Mouse (Mus musculus) stomach, embryonic 16.5 days (tissue): ENCODE measurements at regions not wholly inside any gene's neighbourhood (a gene's known extent, or its start where the extent isn't known, plus 50 kb on each side); places are given as distances from the start of the nearest gene placed in this dataset.
A peak's percentile ranks its signal among the peaks of the same experiment; 100 is the strongest.

ENCODE experiments used
- ATAC-seq: fragments of 200-750 bp; cut with Nextera tagmentation; 2 replicates; pipeline ENCODE4 v1.8.0; 2017; ENCODE audit warnings: moderate number of reproducible peaks, moderate TSS enrichment; ENCODE audit not compliant: insufficient read depth, low FRiP score
- H3K27ac ChIP-seq: fragments of 300-500 bp; sonication (generic); 2 replicates; pipeline ENCODE4 v1.5.1; 2014; ENCODE audit warnings: low read length
- H3K27me3 ChIP-seq: fragments of 300-500 bp; sonication (generic); 2 replicates; pipeline ENCODE4 v1.6.1; 2014; ENCODE audit warnings: low read length, control low read depth, mixed read lengths; ENCODE audit not compliant: control insufficient read depth, insufficient read depth
- H3K36me3 ChIP-seq: fragments of 300-500 bp; sonication (generic); 2 replicates; pipeline ENCODE4 v1.6.1; 2014; ENCODE audit warnings: low read length; ENCODE audit not compliant: control insufficient read depth, insufficient read depth
- H3K4me1 ChIP-seq: fragments of 300-500 bp; sonication (generic); 2 replicates; pipeline ENCODE4 v1.6.1; 2014; ENCODE audit warnings: low read length, control low read depth, mixed read lengths; ENCODE audit not compliant: control insufficient read depth, insufficient read depth
- H3K4me2 ChIP-seq: fragments of 300-500 bp; sonication (generic); 2 replicates; pipeline ENCODE4 v1.6.1; 2014; ENCODE audit warnings: low read depth, low read length, mixed read lengths
- H3K4me3 ChIP-seq: fragments of 300-500 bp; sonication (generic); replicated peaks from 2 replicates; pipeline ENCODE4 v1.5.1; 2014; ENCODE audit warnings: mild to moderate bottlenecking, low read length
- H3K9ac ChIP-seq: fragments of 300-500 bp; sonication (generic); 2 replicates; pipeline ENCODE4 v1.6.1; 2014; ENCODE audit warnings: low read length
- H3K9me3 ChIP-seq: fragments of 300-500 bp; sonication (generic); replicated peaks from 2 replicates; pipeline ENCODE4 v1.6.1; 2016; ENCODE audit warnings: low read length, control low read depth; ENCODE audit not compliant: control insufficient read depth
- WGBS: fragments of 180-500 bp; shearing (Covaris S2); extraction: QIAGEN DNeasy Blood & Tissue Kit; methylation state at CpG from one replicate; pipeline ENCODE4 v1.1.7; 2014; 5-methylcytosine and 5-hydroxymethylcytosine counted together

DNA sequence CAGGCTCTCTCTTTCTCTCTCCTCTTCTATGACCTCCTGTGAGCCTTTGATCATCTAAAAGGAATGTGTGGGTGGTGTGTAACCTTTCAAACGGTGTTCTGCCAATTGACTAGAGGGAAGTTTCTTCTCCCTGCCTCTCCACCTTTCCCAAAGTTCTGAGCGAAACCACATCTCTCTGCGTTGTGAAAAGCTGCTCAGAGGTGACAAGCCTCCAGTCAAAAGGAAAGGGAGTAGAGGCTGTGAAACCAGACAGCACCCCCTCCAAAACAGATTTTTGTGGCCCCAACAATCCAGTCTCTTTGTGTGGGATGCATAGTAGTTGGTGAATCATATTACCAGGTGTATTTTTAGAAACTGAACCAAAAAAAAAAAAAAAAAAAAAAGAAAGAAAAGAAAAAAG is 178.5 kb upstream of the Erbb4 start:
- H3K4me3 ChIP-seq = no peak overlapping the region
- no peak overlapping the region for H3K4me2 ChIP-seq
- no peak overlapping the region for H3K9ac ChIP-seq
- H3K36me3 ChIP-seq = no peaks in the 10 kb centered on the region
- H3K27me3 ChIP-seq = no peaks in the 10 kb centered on the region
- no peak for ATAC-seq
- no peaks in the 10 kb centered on the region for H3K9me3 ChIP-seq
- 25% methylated on average over 3 of the region's 3 CpGs for WGBS
- H3K27ac ChIP-seq = no peak overlapping the region
- H3K4me1 ChIP-seq = no peaks in the 10 kb centered on the region

DNA sequence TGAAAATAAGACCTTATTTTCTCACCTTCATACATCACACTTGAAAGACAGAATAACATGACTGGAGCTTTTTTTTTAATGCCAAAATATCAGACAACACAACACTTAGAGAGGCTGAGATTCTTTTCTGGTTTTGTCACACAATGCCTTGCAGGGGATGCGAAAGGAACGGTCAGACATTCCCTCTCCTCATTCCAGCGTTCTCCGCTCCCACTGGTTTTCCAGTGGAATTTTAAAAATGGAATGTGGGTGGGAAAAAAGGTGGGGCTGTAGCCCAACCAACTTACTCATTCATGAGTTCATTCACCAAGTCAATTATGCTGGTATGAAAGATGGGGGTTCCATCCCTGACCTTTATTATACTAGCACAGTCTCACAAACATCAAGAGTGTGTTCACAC is 169.6 kb upstream of the Erbb4 start:
- no peaks in the 10 kb centered on the region for H3K36me3 ChIP-seq
- 56% methylated on average over 4 of the region's 4 CpGs for WGBS
- no peak for ATAC-seq

DNA sequence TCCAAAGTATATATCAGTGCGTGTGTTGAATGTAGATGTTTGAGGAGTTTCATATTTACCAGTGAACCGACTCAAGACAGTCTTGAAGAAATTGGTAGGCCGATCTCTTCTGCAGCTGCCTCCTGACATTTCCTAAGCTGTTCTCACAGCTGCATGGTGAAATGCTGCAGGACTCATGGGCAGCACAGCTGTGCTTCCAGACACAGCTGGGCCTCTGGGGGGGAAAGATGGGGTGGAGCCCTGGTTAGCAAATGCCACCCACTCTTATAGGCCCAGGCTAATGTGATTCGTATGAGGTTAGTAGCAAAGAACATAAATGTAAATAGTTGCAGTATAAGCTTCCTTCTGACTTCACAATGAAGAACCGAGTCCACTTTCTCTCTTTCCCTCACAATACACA is 139.8 kb upstream of the Erbb4 start:
- no peak overlapping the region for H3K27ac ChIP-seq

More for the DNA sequence above, 169.6 kb upstream of the Erbb4 start:
- Histone ChIP-seq H3K4me2 (no peak overlapping the region), H3K27ac (no peak overlapping the region), H3K9me3 (no peaks in the 10 kb centered on the region), H3K4me3 (no peak overlapping the region), H3K27me3 (no peaks in the 10 kb centered on the region), H3K4me1 (no peaks in the 10 kb centered on the region), H3K9ac (no peak overlapping the region)

DNA sequence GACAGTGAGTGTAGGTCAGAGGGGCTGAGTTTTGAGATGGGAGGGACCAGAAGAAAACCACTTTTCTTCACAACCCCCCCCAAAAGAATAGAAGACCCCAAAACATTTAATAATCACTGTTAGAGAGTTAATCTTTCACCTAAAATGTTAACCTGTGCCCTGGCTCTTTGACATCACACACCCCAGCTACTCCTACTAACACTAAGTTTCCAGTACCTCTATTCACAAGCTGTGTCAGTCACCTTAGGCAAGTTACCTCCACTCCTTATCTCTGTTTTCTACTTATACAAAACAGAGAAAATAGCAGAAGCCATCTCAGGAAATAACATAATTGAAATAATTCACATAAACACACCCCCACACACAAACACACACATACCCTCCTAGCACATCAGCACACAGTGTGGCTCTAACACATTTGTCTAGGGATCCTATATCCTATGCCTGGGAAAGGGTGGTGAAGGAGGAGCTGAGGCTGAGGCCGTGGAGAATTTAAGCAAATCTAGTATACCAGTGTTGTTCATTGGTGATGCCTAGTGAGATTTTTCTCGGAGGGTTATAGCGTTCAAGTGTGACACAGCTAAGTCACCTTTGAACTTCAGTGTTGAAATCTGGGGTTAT is 134.5 kb upstream of the Erbb4 start:
- peak overlapping the region; percentile 46 for H3K4me3 ChIP-seq
- H3K9ac ChIP-seq = peak overlapping the region; percentile 50
- no peaks in the 10 kb centered on the region for H3K27me3 ChIP-seq
- no peaks in the 10 kb centered on the region for H3K36me3 ChIP-seq
- WGBS = 82% methylated on average over 3 of the region's 3 CpGs
- H3K9me3 ChIP-seq = no peaks in the 10 kb centered on the region
- H3K4me2 ChIP-seq = peak overlapping the region; percentile 68
- no peaks in the 10 kb centered on the region for H3K4me1 ChIP-seq
- no peak overlapping the region for H3K27ac ChIP-seq
- ATAC-seq = no peak

More for the DNA sequence above, 139.8 kb upstream of the Erbb4 start:
- no peak overlapping the region for H3K9ac ChIP-seq
- no peaks in the 10 kb centered on the region for H3K27me3 ChIP-seq
- H3K9me3 ChIP-seq = no peaks in the 10 kb centered on the region
- no peak overlapping the region for H3K4me2 ChIP-seq
- no peak for ATAC-seq
- no peak overlapping the region for H3K4me3 ChIP-seq
- 56% methylated on average over 5 of the region's 5 CpGs for WGBS
- no peaks in the 10 kb centered on the region for H3K4me1 ChIP-seq
- no peaks in the 10 kb centered on the region for H3K36me3 ChIP-seq

DNA sequence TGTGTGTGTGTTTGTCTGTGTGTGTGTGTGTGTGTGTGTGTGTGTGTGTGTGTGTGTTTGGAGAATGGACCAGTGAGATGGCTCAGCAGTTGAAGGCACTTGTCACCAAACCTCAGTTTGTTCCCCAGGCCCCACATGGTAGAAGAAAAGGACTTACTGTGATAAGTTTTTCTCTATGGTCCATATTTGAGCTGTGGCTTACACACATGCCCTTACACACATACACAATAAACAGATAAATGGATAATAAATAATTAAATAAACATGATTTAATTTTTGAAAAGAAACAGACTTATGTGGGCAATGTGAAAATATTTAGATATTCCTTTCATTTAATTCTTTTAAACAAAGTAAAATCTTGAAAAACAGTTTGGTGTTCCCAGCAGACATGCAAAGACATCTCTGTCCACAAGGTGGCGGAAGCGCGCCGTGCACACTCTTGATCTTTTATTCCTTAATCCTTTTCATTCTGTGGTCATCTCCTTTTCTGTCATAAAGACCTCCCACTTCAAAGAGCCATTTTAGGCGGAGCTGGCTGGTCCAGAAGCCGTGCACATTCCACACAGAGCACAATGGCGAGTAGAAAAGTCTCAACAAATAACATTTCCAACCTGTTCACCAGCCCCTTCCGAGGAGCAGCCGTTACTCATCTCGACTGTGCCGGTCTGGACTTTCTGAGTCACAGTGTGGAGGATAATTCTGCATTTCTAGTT is 133.8 kb upstream of the Erbb4 start:
- no peaks in the 10 kb centered on the region for H3K27me3 ChIP-seq
- H3K9me3 ChIP-seq = no peaks in the 10 kb centered on the region
- ATAC-seq = peak; percentile 58; the same call in 1 of the 2 replicates
- H3K36me3 ChIP-seq = no peaks in the 10 kb centered on the region
- H3K4me3 ChIP-seq = peak overlapping the region; percentile 46
- no peak overlapping the region for H3K27ac ChIP-seq
- 10% methylated on average over 11 of the region's 11 CpGs for WGBS
- peak overlapping the region; percentile 68 for H3K4me2 ChIP-seq
- peak overlapping the region; percentile 50 for H3K9ac ChIP-seq
- H3K4me1 ChIP-seq = no peaks in the 10 kb centered on the region

DNA sequence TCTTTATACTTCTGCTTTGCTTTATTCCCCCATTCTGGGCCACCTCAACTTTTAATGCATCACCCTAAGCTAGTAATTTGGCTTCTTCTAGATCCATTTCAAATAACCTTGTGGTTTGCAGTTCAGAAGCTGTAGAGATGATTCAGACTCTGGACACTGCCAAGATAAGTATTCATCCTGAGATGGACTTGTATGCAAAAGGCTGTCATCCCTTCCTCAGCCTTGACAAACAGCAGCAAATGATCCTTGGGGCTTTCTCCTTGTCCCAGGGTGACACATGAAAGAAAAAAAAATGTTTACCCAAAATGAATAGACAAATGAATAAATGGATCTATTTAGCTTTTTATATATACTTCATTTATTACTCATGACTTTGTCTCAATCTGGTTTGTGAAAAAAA is 120.0 kb upstream of the Erbb4 start:
- Histone ChIP-seq H3K36me3 (no peaks in the 10 kb centered on the region), H3K27me3 (no peaks in the 10 kb centered on the region), H3K27ac (no peak overlapping the region), H3K9me3 (no peaks in the 10 kb centered on the region), H3K4me2 (no peak overlapping the region), H3K4me3 (no peak overlapping the region), H3K9ac (no peak overlapping the region), H3K4me1 (no peaks in the 10 kb centered on the region)
- ATAC-seq = no peak

DNA sequence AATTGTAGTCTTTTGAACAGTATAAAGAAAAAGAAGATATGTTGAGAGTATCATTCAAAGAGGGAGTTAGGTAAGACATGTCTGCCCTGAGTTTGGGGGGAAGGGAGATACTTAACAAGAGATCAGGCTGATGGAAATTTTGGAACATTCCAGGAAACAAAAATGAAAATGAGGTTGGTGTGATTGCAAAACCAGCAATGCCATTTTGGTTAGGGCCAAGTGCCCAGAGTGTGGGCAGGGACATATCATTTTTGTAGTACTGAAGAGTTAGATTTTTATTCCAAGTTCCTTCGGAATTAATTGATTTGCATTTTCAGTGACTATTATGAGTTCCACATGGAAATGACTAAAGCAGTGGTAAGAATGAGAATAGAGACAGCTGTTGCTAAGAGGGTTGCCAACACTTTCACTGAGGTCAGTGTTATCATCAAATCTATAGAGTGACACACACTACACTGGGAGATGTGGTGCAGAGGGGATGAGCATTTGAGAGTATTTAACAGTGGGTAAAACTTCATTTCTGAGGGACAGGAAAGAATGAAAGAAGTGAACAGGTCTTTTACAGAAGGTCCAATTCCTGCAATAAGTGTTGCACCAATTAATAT is 105.1 kb upstream of the Erbb4 start:
- no peak for ATAC-seq
- Histone ChIP-seq H3K4me2 (no peak overlapping the region), H3K9ac (no peak overlapping the region), H3K4me1 (no peaks in the 10 kb centered on the region), H3K27me3 (no peaks in the 10 kb centered on the region), H3K27ac (no peak overlapping the region), H3K4me3 (no peak overlapping the region), H3K36me3 (no peaks in the 10 kb centered on the region), H3K9me3 (no peaks in the 10 kb centered on the region)
- WGBS = 84% methylated on average over 1 of the region's 1 CpGs

DNA sequence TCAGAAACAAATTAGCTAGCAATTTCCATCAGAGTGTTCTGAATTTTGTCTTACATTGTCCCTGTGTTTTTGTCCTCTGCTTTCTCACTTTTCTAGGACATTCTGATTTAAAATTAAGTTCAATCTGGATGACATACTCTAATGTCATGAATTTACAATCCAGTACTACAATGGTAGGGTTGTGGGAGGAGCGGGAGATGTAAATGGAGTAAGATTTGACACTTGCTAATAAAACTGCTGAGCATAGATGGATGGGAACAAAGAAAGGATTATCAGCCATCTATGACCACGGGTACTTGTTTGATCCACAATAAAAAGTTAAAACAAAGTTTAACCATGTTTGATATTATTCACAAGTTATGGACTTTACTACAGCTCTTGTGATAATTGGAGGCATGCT is 94.9 kb upstream of the Erbb4 start:
- Histone ChIP-seq H3K27me3 (no peaks in the 10 kb centered on the region), H3K9ac (no peak overlapping the region), H3K4me2 (no peak overlapping the region), H3K4me1 (no peaks in the 10 kb centered on the region), H3K27ac (no peak overlapping the region), H3K9me3 (no peaks in the 10 kb centered on the region), H3K36me3 (no peaks in the 10 kb centered on the region), H3K4me3 (no peak overlapping the region)
- WGBS = 67% methylated on average over 2 of the region's 2 CpGs
- ATAC-seq = no peak

DNA sequence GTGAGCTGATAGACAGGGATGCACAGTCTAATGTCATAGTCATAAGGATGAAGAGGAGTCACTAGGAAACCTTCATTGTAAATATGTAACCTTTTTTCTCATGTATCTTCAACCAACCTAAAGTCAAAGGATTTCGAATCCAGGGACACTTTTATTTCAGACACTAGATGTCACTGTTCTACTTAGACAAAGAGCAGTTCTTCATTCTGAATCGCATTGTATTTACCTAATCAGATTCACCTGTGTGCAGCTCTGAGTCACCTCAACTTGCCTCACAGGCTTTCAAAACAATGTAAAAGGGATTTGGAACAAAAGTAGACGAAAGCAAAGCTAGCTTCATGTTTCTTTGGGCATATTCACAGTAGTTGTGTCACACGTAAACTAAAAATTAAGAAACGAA is 57.3 kb upstream of the Erbb4 start:
- Histone ChIP-seq H3K27me3 (no peaks in the 10 kb centered on the region), H3K4me3 (no peak overlapping the region), H3K4me2 (no peak overlapping the region), H3K9me3 (no peaks in the 10 kb centered on the region), H3K27ac (no peak overlapping the region), H3K4me1 (no peaks in the 10 kb centered on the region), H3K36me3 (no peaks in the 10 kb centered on the region), H3K9ac (no peak overlapping the region)
- WGBS = 43% methylated on average over 5 of the region's 5 CpGs
- ATAC-seq = no peak
